Comparison of ENCODE assay signal across 18 mouse cellular contexts in genomic region chr17:88409706-88410105, GRCm38 (mm10).
"Had no signal": no experiment of that assay in that cellular context is flagged by ENCODE, and none has a peak within 500 bp of the region (broad histone marks: within the 10 kb centered on the region; RNA-seq: fewer than 3 reads in every experiment).

No protein-coding gene starts in this region.

- H3K4me2 ChIP-seq: lung, embryonic 14.5 days; midbrain, embryonic 12.5 days; neural tube, embryonic 13.5 days; neural tube, embryonic 15.5 days had no signal

- DNase-seq: lung, embryonic 14.5 days; lung, postnatal 10 days; lung, postnatal 4 days; midbrain, embryonic 14.5 days; retina, postnatal 1 day; right cerebral cortex, adult 18-20 months; right cerebral cortex, postnatal 25 days; right cerebral cortex, postnatal 4 days; spleen, adult 18-20 months; thymus, adult 18-20 months; thymus, postnatal 14 days; thymus, postnatal 36 days had no signal

- ATAC-seq: midbrain, embryonic 16.5 days had no signal

- H3K27ac ChIP-seq: midbrain, embryonic 10.5 days; midbrain, embryonic 12.5 days; neural tube, embryonic 13.5 days; neural tube, embryonic 15.5 days had no signal

- H3K9me3 ChIP-seq: midbrain, embryonic 10.5 days; midbrain, embryonic 12.5 days; neural tube, embryonic 13.5 days; neural tube, embryonic 15.5 days had no signal

- H3K4me3 ChIP-seq: midbrain, embryonic 10.5 days; midbrain, embryonic 12.5 days; myocyte; neural tube, embryonic 13.5 days; neural tube, embryonic 15.5 days had no signal

- H3K27me3 ChIP-seq: midbrain, embryonic 12.5 days; neural tube, embryonic 13.5 days; neural tube, embryonic 15.5 days had no signal

- H3K9ac ChIP-seq: lung, embryonic 14.5 days; midbrain, embryonic 12.5 days; neural tube, embryonic 13.5 days; neural tube, embryonic 15.5 days had no signal

- H3K36me3 ChIP-seq: midbrain, embryonic 10.5 days; midbrain, embryonic 12.5 days; neural tube, embryonic 13.5 days; neural tube, embryonic 15.5 days had no signal
